Mouse (Mus musculus): ENCODE measurements around the gene Fam72a. TPM values are rescaled to one million over a fixed set of nuclear protein-coding genes. Genes with fewer than 3 reads are reported as not detected.

Fam72a gene
- polyA plus RNA-seq, 1 experiment from 2014 or later: 2.4 TPM

- 90% methylated on average over 4 of the region's 4 CpGs for WGBS
- Histone ChIP-seq H3K4me3 (no peak overlapping the region), H3K9ac (no peak overlapping the region), H3K4me2 (no peak overlapping the region), H3K9me3 (no peaks in the 10 kb centered on the region), H3K36me3 (no peaks in the 10 kb centered on the region; the same call in 1 of the 2 replicates), H3K4me1 (peaks cover 6% of the 10 kb centered on the region), H3K27ac (no peak overlapping the region), H3K27me3 (no peaks in the 10 kb centered on the region)
- no peak for ATAC-seq (ENCODE audit: insufficient number of reproducible peaks, low FRiP score, low TSS enrichment, low read depth)
Measured at GRCm38 (mm10) chr1:131539771-131540170, 12.1 kb downstream of the Fam72a start.

GRCm38 (mm10) chr1:131540795-131541194 is 13.1 kb downstream of the Fam72a start:
- no peak overlapping the region for H3K4me3 ChIP-seq
- H3K9ac ChIP-seq: no peak overlapping the region
- no peak overlapping the region for H3K4me2 ChIP-seq
- H3K36me3 ChIP-seq: no peaks in the 10 kb centered on the region
- H3K9me3 ChIP-seq: no peaks in the 10 kb centered on the region
- 68% methylated on average over 5 of the region's 5 CpGs for WGBS
- H3K27ac ChIP-seq: no peak overlapping the region
- ATAC-seq (ENCODE audit: insufficient number of reproducible peaks, low FRiP score, low TSS enrichment, low read depth): no peak
- no peaks in the 10 kb centered on the region for H3K27me3 ChIP-seq
- peaks cover 6% of the 10 kb centered on the region for H3K4me1 ChIP-seq

GRCm38 (mm10) chr1:131541431-131541830 is 13.7 kb downstream of the Fam72a start:
- no peaks in the 10 kb centered on the region for H3K27me3 ChIP-seq
- H3K9me3 ChIP-seq: no peaks in the 10 kb centered on the region
- H3K27ac ChIP-seq: peak overlapping the region; percentile 52
- no peak overlapping the region for H3K9ac ChIP-seq
- H3K4me1 ChIP-seq: peaks cover 6% of the 10 kb centered on the region
- H3K4me3 ChIP-seq: no peak overlapping the region
- H3K36me3 ChIP-seq: no peaks in the 10 kb centered on the region
- ATAC-seq (ENCODE audit: insufficient number of reproducible peaks, low FRiP score, low TSS enrichment, low read depth): no peak
- 29% methylated on average over 3 of the region's 3 CpGs for WGBS
- no peak overlapping the region for H3K4me2 ChIP-seq

DNA sequence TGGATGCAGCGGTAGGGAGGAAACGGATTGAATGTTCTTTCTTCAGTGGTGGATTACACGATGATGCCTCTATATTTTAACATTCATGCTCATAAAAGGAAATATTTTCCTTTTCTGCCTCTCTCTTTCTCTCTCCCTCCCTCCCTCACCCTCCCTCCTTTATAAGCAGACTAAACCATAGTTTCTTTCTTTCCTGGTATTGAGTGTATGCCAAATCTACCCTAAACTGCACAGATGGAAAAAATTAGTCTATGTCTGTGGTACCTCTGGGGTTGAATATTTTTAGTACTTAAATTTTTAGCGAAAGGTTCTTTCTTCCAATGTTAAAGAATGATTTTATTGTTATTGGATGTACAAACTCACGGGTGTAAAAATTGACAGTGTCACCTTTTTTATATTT is 14.2 kb downstream of the Fam72a start:
- peak overlapping the region; percentile 55 for H3K27ac ChIP-seq
- ATAC-seq (ENCODE audit: insufficient number of reproducible peaks, low FRiP score, low TSS enrichment, low read depth): no peak
- no peak overlapping the region for H3K4me3 ChIP-seq
- no peaks in the 10 kb centered on the region for H3K27me3 ChIP-seq
- H3K4me2 ChIP-seq: no peak overlapping the region
- WGBS: 40% methylated on average over 5 of the region's 5 CpGs
- no peaks in the 10 kb centered on the region for H3K36me3 ChIP-seq
- H3K9me3 ChIP-seq: no peaks in the 10 kb centered on the region
- peaks cover 6% of the 10 kb centered on the region for H3K4me1 ChIP-seq
- H3K9ac ChIP-seq: no peak overlapping the region

- H3K27ac ChIP-seq: no peak overlapping the region
- H3K27me3 ChIP-seq: no peaks in the 10 kb centered on the region
- peaks cover 14% of the 10 kb centered on the region for H3K4me1 ChIP-seq
- no peak overlapping the region for H3K4me2 ChIP-seq
- no peak overlapping the region for H3K4me3 ChIP-seq
- no peaks in the 10 kb centered on the region for H3K9me3 ChIP-seq
- no peaks in the 10 kb centered on the region for H3K36me3 ChIP-seq
- H3K9ac ChIP-seq: no peak overlapping the region
- ATAC-seq (ENCODE audit: insufficient number of reproducible peaks, low FRiP score, low TSS enrichment, low read depth): no peak
- WGBS: 76% methylated on average over 7 of the region's 7 CpGs
Measured at GRCm38 (mm10) chr1:131543886-131544565, 16.3 kb downstream of the Fam72a start.

DNA sequence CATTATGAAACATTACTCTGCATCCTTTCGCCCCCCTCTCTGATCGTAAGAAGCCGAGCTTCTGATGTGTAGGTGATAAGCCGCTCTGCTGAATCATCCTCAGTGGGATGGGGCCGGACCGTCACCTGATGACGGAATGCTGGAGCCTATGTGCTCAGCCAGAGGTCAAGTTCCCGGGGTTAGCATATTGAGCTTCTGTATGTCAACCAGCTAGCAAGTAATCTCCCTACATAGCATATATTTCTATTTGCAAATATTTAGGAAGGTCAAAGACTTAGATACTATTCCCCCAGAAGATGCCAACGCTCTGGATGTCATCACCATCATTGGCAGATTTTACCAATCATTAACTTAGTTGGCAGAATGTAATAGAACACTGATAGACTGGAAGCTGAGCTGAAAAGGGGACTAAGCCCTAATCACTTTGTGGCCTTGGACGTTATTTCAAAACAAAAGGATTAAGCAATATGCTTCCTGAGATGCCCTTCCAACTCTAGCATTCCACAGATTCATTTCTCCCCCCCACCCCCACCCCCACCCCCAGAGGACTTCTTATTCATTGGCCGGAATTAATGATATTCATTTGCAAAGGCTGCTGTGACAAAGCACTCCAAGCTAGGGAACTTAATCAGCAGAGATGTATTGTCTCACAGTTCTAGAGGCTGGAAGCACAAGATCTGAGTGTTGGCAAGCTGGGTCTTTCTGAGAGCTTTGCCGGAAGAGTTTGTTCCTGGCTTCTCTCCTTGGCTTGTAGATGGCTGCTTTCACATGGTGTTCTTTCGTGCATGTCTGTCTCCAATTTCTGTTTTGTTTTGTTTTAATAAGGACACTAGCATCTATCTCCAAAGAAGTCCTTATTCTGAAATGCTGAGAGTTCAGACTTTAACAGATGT is 19.3 kb downstream of the Fam72a start:
- Histone ChIP-seq H3K27me3 (no peaks in the 10 kb centered on the region), H3K9me3 (no peaks in the 10 kb centered on the region), H3K4me3 (no peak overlapping the region), H3K9ac (no peak overlapping the region), H3K4me2 (no peak overlapping the region), H3K27ac (no peak overlapping the region), H3K36me3 (no peaks in the 10 kb centered on the region), H3K4me1 (peaks cover 11% of the 10 kb centered on the region)
- WGBS: 77% methylated on average over 13 of the region's 13 CpGs
- ATAC-seq (ENCODE audit: insufficient number of reproducible peaks, low FRiP score, low TSS enrichment, low read depth): no peak

DNA sequence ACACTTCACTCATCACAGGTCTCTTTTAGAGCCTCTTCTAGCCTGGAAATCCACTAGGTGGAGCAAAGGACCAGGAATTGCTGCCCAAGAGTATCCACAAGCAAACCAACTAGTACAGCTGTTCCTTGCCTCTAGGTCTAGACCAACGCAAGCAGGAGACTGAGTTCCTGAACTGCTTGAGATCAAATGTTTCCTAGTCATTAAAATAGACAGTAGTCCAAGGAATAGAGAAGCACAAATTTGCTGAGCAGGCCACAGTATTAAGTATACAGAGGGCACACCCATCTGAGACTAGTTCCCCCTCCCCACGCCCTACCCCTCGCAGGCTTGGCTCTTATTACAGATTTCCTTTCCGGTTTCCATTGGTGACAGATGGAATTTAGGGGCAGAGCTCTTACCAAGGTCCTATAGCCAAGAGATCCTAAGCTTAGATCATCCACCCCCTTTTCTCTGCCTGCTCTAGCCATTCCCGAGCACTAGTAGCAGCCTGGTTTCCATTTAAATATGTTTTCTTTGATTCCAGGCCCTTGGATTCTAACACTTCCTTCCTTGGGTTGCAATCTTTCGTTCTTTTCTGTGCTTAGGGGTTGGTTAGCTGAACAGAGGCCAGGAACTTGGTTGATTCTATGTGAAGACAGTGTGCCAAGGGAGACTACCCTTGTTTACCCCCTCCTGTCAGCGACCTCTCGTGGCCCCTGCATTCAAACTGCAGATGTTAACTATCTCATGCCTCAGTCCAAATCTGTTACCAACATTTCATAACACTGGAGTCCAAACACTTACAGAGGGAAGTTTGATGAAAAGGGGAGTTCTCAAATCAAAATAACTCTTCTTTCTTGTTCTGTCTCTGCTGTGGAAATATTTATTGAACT is 21.0 kb downstream of the Fam72a start:
- Histone ChIP-seq H3K4me1 (peaks cover 8% of the 10 kb centered on the region), H3K9ac (no peak overlapping the region), H3K36me3 (no peaks in the 10 kb centered on the region), H3K27me3 (no peaks in the 10 kb centered on the region), H3K9me3 (no peaks in the 10 kb centered on the region), H3K4me2 (0 out of 2 replicates have a peak overlapping the region, but pooled peaks have one; percentile 15), H3K27ac (peak overlapping the region; percentile 51), H3K4me3 (no peak overlapping the region)
- peak; percentile 81 for ATAC-seq (ENCODE audit: insufficient number of reproducible peaks, low FRiP score, low TSS enrichment, low read depth)
- WGBS: 29% methylated on average over 8 of the region's 8 CpGs

GRCm38 (mm10) chr1:131551956-131552355 is 24.3 kb downstream of the Fam72a start:
- H3K27ac ChIP-seq: no peak overlapping the region

DNA sequence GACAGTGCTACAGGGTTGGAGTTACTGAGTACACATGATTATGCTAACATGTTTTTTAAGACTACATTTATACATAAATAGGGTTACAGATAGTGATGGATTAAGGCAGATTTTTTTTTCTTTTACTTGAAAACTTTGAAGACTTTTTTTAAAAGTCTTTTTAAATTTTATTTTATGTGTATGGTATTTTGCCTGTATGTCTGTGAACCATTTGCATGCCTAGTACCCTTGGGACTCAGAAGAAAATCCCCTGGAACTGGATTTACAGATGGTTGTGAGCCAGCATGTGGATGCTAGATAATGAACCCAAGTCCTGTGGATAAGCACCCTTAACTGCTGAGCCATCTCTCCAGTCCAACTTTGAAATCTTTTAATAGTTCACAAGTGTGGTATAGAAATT is 25.7 kb downstream of the Fam72a start:
- no peak for ATAC-seq (ENCODE audit: insufficient number of reproducible peaks, low FRiP score, low TSS enrichment, low read depth)
- Histone ChIP-seq H3K4me2 (no peak overlapping the region), H3K4me3 (no peak overlapping the region)

More at GRCm38 (mm10) chr1:131551956-131552355, 24.3 kb downstream of the Fam72a start:
- Histone ChIP-seq H3K9me3 (no peaks in the 10 kb centered on the region), H3K4me3 (no peak overlapping the region), H3K9ac (no peak overlapping the region), H3K36me3 (no peaks in the 10 kb centered on the region), H3K4me1 (peaks cover 12% of the 10 kb centered on the region), H3K4me2 (no peak overlapping the region), H3K27me3 (no peaks in the 10 kb centered on the region)
- ATAC-seq (ENCODE audit: insufficient number of reproducible peaks, low FRiP score, low TSS enrichment, low read depth): no peak
- 85% methylated on average over 2 of the region's 2 CpGs for WGBS

DNA sequence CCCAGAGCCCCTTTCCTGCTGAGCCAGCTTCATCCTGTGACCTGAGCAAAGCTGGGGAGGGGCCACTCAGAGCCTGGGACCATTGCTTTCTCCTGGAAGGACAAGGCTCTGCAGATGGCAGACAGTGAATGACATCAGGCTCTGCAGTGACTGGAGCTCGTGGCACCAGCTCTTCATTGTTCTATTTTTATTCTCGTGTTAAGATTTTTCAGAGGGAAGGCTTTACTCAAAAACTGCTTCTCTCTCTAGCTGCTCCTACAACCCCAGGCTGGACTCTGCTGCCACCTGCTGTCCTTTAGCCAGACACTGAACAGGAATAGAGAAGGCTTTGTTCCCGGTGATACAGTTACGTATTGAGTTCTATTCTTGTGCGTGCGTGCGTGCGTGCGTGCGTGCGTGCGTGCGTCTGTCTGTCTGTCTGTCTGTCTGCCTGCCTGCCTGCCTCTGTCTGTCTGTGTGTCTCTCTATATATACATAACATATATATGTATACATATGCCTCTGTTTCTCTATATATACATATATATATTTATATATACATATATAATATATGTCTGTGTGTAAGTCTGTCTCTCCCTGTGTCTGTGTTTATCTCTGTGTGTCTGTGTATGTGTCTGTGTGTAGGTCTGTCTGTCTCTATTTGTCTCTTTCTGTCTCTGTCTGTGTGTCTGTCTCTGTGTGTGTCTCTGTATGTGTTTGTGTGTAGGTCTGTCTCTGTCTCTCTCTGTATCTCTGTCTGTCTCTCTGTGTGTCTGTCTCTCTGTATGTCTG is 27.5 kb downstream of the Fam72a start:
- ATAC-seq (ENCODE audit: insufficient number of reproducible peaks, low FRiP score, low TSS enrichment, low read depth): peak; percentile 84
- Histone ChIP-seq H3K9me3 (no peaks in the 10 kb centered on the region), H3K4me2 (peak overlapping the region; percentile 24), H3K4me3 (no peak overlapping the region), H3K36me3 (no peaks in the 10 kb centered on the region), H3K9ac (no peak overlapping the region), H3K27me3 (no peaks in the 10 kb centered on the region), H3K27ac (peak overlapping the region; percentile 39; the same call in 1 of the 2 replicates), H3K4me1 (peaks cover 4% of the 10 kb centered on the region)
- WGBS: 14% methylated on average over 13 of the region's 13 CpGs

More for the DNA sequence above, 25.7 kb downstream of the Fam72a start:
- Histone ChIP-seq H3K27ac (no peak overlapping the region), H3K9ac (no peak overlapping the region), H3K36me3 (no peaks in the 10 kb centered on the region), H3K27me3 (no peaks in the 10 kb centered on the region), H3K4me1 (peaks cover 10% of the 10 kb centered on the region), H3K9me3 (no peaks in the 10 kb centered on the region)

DNA sequence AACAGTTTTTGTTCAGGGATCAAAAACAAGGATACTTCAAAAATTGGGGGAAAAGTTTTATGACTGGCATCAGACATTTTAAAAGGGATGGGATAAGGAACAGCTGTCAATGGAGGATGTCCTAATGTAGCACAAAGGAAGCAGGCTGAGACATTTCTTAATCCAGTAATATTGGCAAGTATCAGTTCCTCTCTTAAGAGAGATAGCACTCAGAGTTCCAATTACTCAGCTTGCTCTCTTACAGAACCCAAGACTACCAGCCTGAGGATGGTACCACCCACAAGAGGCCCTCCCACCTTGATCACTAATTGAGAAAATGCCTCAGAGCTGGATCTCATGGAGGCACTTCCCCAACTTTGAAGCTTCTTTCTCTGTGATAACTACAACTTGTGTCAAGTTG is 32.8 kb downstream of the Fam72a start:
- Histone ChIP-seq H3K4me1 (no peaks in the 10 kb centered on the region), H3K4me2 (no peak overlapping the region), H3K9me3 (no peaks in the 10 kb centered on the region), H3K36me3 (no peaks in the 10 kb centered on the region), H3K27ac (no peak overlapping the region), H3K27me3 (no peaks in the 10 kb centered on the region), H3K4me3 (no peak overlapping the region), H3K9ac (no peak overlapping the region)
- no peak for ATAC-seq (ENCODE audit: insufficient number of reproducible peaks, low FRiP score, low TSS enrichment, low read depth)
